Mouse (Mus musculus) forebrain, embryonic 14.5 days (tissue): ENCODE results near the gene Edem3. TPM values are rescaled to one million over a fixed set of nuclear protein-coding genes. Genes with fewer than 3 reads are reported as not detected.

Experiments used
- ATAC-seq: fragments of 200-750 bp; cut with Nextera tagmentation; 2 replicates; pipeline ENCODE4 v1.8.0; 2017; ENCODE audit warnings: mild to moderate bottlenecking, moderate library complexity
- DNase-seq: peaks from one replicate; pipeline ENCODE4 v3.0.0-alpha.2; 2015; ENCODE audit warnings: low spot score
- H3K27ac ChIP-seq: fragments of 300-500 bp; sonication (generic); 2 replicates; pipeline ENCODE4 v1.5.1; 2014; ENCODE audit warnings: low read depth, mild to moderate bottlenecking, control low read depth, low read length, moderate library complexity
- H3K27me3 ChIP-seq: fragments of 300-500 bp; sonication (generic); replicated peaks from 2 replicates; pipeline ENCODE4 v1.6.1; 2014; ENCODE audit warnings: low read length, control low read depth, mixed read lengths; ENCODE audit not compliant: control insufficient read depth, insufficient read depth
- H3K36me3 ChIP-seq: fragments of 300-500 bp; sonication (generic); 2 replicates; pipeline ENCODE4 v1.6.1; 2014; ENCODE audit warnings: low read length, control low read depth; ENCODE audit not compliant: control insufficient read depth, insufficient read depth
- H3K4me1 ChIP-seq: fragments of 300-500 bp; sonication (generic); 2 replicates; pipeline ENCODE4 v1.6.1; 2014; ENCODE audit warnings: antibody characterized with exemption, low read length, control low read depth; ENCODE audit not compliant: control insufficient read depth, insufficient read depth
- H3K4me2 ChIP-seq: fragments of 300-500 bp; sonication (generic); 2 replicates; pipeline ENCODE4 v1.6.1; 2014; ENCODE audit warnings: mild to moderate bottlenecking, control low read depth, low read length
- H3K4me3 ChIP-seq: fragments of 300-500 bp; sonication (generic); 2 replicates; pipeline ENCODE4 v1.5.1; 2014; ENCODE audit warnings: low read depth, low read length, control low read depth
- H3K9ac ChIP-seq: fragments of 300-500 bp; sonication (generic); 2 replicates; pipeline ENCODE4 v1.6.1; 2014; ENCODE audit warnings: mild to moderate bottlenecking, low read length, control low read depth, moderate library complexity
- H3K9me3 ChIP-seq: fragments of 300-500 bp; sonication (generic); replicated peaks from 2 replicates; pipeline ENCODE4 v1.6.1; 2016; ENCODE audit warnings: low read length, control low read depth, mixed read lengths; ENCODE audit not compliant: control insufficient read depth
- WGBS: fragments of 180-500 bp; shearing (Covaris S2); extraction: QIAGEN DNeasy Blood & Tissue Kit; methylation state at CpG from one replicate; pipeline ENCODE4 v1.1.7; 2014; 5-methylcytosine and 5-hydroxymethylcytosine counted together
- polyA plus RNA-seq: library from polyadenylated mRNA; unstranded; fragments of >200 nt; fragmentation: Nextera tagmentation; extraction: Ambion mirVana; gene quantifications from 2 replicates; pipeline ENCODE4 v1.2.1, GENCODE M21; 2014

Gene Edem3
- polyA plus RNA-seq, 1 experiment from 2014 or later = 16.3 TPM

DNA sequence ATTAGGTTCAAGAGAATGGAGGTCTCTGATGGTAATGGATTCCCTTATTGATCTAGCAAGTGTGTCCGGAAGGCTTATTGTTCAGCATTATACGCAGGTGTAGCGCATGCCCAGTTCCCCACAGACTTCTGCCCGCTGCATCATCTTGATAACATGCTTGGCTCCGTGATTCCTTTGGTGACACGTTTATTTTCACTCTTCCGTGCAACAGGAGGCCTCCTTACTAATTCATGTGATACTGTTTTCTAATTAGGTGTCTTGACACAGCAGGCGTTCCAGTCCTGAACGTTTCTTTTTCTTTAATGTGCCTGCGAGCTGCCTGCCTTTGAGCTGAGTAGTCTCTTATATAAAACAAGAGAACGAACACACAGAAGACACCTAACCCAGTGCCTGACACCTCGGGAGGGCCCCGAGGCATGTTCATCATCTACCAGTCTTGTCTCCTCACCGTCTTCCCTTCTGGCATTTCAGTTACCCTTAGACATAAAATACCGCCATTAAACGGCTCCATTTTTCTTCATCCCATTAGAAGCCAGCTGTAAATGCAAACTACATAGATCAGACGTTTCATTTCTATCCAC is 90.2 kb downstream of the Edem3 start:
- H3K27ac ChIP-seq = no peak overlapping the region
- no peaks in the 10 kb centered on the region for H3K27me3 ChIP-seq
- H3K36me3 ChIP-seq = no peaks in the 10 kb centered on the region
- WGBS = 59% methylated on average over 17 of the region's 17 CpGs
- H3K9ac ChIP-seq = no peak overlapping the region
- no peaks in the 10 kb centered on the region for H3K9me3 ChIP-seq
- no peak overlapping the region for H3K4me3 ChIP-seq
- peak; percentile 25 for DNase-seq
- no peak overlapping the region for H3K4me2 ChIP-seq
- no peak for ATAC-seq
- no peaks in the 10 kb centered on the region for H3K4me1 ChIP-seq

DNA sequence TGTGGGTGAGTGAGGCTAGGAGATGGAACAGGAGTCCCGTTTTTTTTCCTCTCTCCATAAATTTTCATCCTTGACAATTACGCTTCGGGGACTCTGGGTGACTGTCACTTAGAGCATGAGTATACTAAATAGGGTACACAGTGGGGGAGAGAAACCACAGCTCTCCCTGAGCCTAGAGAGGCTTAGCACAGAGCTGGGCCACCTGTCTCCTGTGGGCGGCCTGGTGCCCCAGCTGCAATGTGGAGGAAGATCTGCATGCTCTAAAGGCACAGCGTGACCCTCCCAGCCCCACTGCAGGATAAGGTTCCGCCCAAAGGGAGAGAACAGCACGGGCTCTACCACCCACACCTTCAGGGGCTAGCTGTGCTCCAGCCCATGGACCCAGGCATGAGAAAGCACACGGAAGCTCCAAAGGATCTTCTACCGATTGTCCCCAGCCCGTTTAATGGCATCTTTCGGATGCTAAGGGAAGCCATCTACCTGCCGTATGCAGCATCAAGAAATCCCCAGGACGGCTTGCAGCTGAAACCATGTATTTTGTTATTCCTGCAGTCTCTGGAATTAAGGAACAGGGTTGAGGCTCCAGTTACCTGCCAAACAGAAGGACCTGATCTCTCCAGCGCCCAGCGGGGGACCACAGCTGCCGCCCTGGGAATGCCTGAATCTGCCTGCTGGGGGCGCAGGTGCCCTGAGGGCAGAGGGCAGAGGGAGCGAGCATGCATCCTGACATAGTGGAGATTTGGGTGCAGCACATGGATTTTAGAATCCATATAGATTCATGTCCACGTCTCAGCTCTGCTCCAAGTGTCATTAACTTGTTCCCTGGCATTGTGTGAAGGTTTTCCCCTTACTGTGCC is 91.0 kb downstream of the Edem3 start:
- Histone ChIP-seq H3K9ac (no peak overlapping the region), H3K4me2 (no peak overlapping the region), H3K27me3 (no peaks in the 10 kb centered on the region), H3K4me3 (no peak overlapping the region), H3K4me1 (no peaks in the 10 kb centered on the region), H3K9me3 (no peaks in the 10 kb centered on the region), H3K36me3 (no peaks in the 10 kb centered on the region), H3K27ac (no peak overlapping the region)
- WGBS = 66% methylated on average over 19 of the region's 19 CpGs
- ATAC-seq (no peak), DNase-seq (no peak)

DNA sequence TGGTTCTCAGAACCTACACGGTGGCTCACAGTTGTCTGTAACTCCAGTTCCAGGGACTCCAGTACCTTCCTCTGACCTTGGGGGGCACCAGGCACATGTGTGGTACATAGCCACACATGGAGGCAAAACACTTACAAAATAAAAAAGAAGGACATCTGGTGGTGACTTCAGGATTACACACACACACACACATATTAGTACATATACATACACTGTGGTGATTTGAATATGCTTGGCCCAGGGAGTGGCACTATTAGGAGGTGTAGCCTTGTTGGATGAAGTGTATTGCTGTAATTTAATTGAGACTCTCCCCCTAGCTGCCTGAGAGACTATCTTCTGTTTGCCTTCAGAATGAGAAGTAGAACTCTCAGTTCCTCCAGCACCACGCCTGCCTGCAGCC is 93.1 kb downstream of the Edem3 start:
- no peak overlapping the region for H3K4me2 ChIP-seq
- H3K27ac ChIP-seq = no peak overlapping the region
- no peak overlapping the region for H3K9ac ChIP-seq
- no peaks in the 10 kb centered on the region for H3K4me1 ChIP-seq
- no peak overlapping the region for H3K4me3 ChIP-seq
- no peaks in the 10 kb centered on the region for H3K36me3 ChIP-seq
- DNase-seq (no peak), ATAC-seq (no peak)
- no peaks in the 10 kb centered on the region for H3K9me3 ChIP-seq
- 98% methylated on average over 2 of the region's 2 CpGs for WGBS
- H3K27me3 ChIP-seq = no peaks in the 10 kb centered on the region

DNA sequence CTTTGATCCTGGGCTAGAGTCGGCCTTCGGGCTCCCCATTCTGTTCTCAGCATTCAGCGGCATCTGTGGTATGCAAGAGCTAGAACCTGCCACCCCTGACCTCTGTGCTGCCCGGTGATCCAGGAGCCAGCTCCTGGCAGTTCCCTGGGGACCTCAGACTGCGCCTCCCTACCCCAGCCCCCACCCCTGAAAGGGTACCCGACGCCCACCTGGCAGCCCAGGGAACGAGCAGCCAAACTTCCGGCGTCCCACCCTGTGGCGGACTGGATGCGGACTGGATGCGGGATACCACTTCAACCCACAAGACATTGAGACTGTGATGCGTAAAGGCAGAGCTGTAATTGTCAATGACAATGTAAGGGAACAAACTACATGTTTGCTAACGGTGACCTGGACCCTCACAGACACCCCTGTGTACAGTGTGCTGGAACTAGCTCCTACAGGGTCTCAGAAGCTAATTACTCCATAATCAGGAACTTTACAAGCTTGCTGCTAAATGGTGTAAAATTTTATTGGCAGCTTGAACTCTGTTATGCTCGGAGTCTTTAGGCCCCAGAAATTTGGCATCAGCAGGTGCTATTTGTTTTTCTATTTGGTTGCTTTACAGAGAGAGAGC is 94.9 kb downstream of the Edem3 start:
- H3K36me3 ChIP-seq = no peaks in the 10 kb centered on the region
- no peak overlapping the region for H3K4me3 ChIP-seq
- no peaks in the 10 kb centered on the region for H3K9me3 ChIP-seq
- no peaks in the 10 kb centered on the region for H3K4me1 ChIP-seq
- H3K4me2 ChIP-seq = no peak overlapping the region
- ATAC-seq (no peak), DNase-seq (no peak)
- WGBS = 89% methylated on average over 16 of the region's 16 CpGs
- no peak overlapping the region for H3K9ac ChIP-seq
- no peaks in the 10 kb centered on the region for H3K27me3 ChIP-seq
- no peak overlapping the region for H3K27ac ChIP-seq

- Histone ChIP-seq H3K36me3 (no peaks in the 10 kb centered on the region), H3K27ac (no peak overlapping the region), H3K27me3 (no peaks in the 10 kb centered on the region), H3K9ac (no peak overlapping the region), H3K4me2 (no peak overlapping the region), H3K4me3 (no peak overlapping the region), H3K4me1 (peaks cover 3% of the 10 kb centered on the region; the same call in 1 of the 2 replicates), H3K9me3 (no peaks in the 10 kb centered on the region)
- 73% methylated on average over 20 of the region's 20 CpGs for WGBS
- ATAC-seq (no peak), DNase-seq (peak; percentile 45)
Observed at GRCm38 (mm10) chr1:151851051-151851848, 96.1 kb downstream of the Edem3 start.

DNA sequence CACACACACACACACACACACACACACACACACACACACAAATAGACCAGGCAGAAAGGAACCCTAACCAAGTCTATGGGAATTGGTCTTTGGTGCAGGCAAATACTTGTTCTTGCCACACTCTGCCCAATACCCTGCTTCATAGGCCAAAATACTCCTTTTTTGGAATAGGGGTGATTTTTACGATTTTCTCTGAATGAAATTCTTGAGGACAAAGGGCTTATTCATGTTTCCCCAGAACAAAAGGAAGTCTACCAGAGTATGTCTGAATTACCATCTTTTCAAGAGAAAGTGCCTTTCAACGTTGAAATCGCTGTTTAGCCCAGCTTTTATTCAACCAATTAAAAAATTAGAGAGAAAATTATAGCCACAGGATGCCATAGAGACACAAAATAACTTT is 96.8 kb downstream of the Edem3 start:
- Histone ChIP-seq H3K4me1 (peaks cover 3% of the 10 kb centered on the region; the same call in 1 of the 2 replicates), H3K9me3 (no peaks in the 10 kb centered on the region), H3K9ac (no peak overlapping the region), H3K27me3 (no peaks in the 10 kb centered on the region), H3K36me3 (no peaks in the 10 kb centered on the region), H3K4me3 (no peak overlapping the region), H3K27ac (no peak overlapping the region), H3K4me2 (no peak overlapping the region)
- 4% methylated on average over 3 of the region's 3 CpGs for WGBS
- peak; percentile 56 for DNase-seq
- ATAC-seq = no peak

DNA sequence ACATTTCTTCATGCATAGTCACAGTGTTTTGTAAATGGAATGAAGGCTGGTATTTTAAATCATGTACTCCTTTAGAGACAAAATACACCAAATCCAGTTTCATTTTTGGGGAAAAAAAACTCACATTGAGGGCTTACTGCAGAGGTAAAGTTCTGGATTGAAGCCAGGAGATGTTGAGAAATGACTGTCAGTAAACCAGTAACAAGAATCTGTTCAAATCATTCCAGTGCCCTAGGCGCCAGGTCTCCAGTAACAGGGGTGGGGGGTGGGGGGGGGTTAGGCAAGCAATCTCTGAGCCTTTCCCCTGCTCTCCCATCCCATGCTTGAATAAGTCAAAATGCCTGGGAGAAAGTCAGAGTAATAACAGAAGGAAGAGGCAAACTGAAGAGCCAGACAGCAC is 100.4 kb downstream of the Edem3 start:
- H3K4me1 ChIP-seq = peaks cover 3% of the 10 kb centered on the region; the same call in 1 of the 2 replicates
- no peaks in the 10 kb centered on the region for H3K36me3 ChIP-seq
- H3K27ac ChIP-seq = no peak overlapping the region
- H3K9ac ChIP-seq = no peak overlapping the region
- WGBS = 39% methylated on average over 1 of the region's 1 CpGs
- H3K4me3 ChIP-seq = no peak overlapping the region
- no peaks in the 10 kb centered on the region for H3K9me3 ChIP-seq
- ATAC-seq = no peak
- H3K27me3 ChIP-seq = no peaks in the 10 kb centered on the region
- no peak for DNase-seq
- H3K4me2 ChIP-seq = no peak overlapping the region

DNA sequence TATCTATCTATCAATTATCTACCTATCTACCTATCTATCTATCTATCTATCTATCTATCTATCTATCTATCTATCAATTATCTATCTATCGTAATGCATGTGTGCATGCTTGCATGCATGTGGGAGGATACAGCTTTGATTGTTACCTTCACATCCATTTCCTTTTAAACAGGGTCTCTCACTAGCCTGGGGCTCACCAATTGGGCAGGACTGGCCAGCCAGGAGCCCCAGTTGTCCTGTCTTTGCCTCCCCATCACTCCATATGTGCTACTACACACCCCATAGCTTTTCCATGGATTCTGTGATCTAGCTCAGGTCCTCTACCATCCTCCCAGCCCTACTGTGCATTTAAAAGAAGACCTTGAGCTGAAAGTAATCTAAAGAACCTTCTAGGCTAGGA is 103.3 kb downstream of the Edem3 start:
- ATAC-seq = no peak
- Histone ChIP-seq H3K4me3 (no peak overlapping the region), H3K9ac (no peak overlapping the region), H3K9me3 (no peaks in the 10 kb centered on the region), H3K27ac (no peak overlapping the region), H3K4me1 (peaks cover 3% of the 10 kb centered on the region; the same call in 1 of the 2 replicates), H3K27me3 (no peaks in the 10 kb centered on the region), H3K4me2 (no peak overlapping the region), H3K36me3 (no peaks in the 10 kb centered on the region)
- no peak for DNase-seq
- WGBS = 90% methylated on average over 1 of the region's 1 CpGs
